Mouse (Mus musculus): ENCODE measurements around the gene Scaf11. TPM values are rescaled to one million over a fixed set of nuclear protein-coding genes. Genes with fewer than 3 reads are reported as not detected.

Scaf11 gene
- total RNA-seq, 2 experiments from 2014 or later: 52.5 to 53.6 TPM

DNA sequence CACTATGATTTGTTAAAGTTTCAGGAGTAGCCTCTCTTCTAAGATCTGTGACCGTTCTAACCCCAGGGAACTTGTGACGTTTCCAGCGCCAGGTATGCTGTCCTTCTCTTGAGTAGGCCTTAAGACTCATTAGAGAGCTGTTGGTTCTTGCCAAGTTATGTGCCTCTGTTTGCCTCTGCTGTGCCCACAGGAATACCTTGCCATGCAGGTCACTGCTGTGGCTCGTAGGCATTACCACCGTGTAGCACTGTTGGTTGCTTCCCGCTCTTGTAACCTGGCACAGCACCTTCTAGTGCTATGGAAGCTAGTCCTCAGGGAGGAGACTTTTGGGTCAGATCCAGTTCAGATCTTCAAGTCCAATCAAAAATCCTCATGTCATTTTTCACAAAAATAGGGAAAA is 65.6 kb downstream of the Scaf11 start:
- DNase-seq: no peak

DNA sequence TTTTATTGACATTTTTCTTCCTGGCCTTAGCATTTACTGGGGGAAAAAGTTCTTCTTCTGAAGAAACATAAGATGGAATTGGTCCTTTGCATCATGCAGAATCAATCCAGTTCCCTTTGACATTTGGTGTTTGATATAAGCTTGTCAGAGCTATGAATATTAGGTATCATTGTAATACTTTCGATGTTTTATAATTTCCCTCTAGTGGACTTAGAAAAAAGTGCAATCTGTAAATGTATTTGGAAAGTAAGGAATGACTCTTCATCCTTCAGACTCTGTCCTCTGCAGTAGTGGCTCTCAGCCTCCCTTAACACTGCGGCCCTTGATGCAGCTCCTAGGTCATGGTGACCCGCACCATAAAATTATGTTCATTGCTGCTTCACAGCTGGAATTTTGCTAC is 67.8 kb downstream of the Scaf11 start:
- no peak for DNase-seq

DNA sequence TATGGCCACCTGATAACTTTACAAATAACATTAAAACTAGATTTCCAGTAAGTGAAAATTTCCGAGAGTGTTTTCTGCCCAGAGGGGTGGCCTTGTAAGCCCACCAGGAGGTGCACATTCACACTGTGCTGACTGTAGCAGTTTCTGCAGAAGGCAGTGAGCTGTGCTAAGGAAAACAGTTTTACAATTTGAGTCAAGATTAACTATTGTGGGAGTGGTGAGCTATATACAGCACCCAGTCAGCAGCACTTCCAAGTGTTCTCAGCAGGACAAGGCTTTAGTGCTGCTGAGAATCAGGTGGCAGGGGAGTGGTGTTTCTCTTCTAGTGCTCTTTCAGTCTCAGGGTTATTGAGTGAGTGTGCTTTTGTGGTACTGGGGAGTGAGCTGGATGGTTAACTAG is 72.1 kb downstream of the Scaf11 start:
- DNase-seq: no peak

DNA sequence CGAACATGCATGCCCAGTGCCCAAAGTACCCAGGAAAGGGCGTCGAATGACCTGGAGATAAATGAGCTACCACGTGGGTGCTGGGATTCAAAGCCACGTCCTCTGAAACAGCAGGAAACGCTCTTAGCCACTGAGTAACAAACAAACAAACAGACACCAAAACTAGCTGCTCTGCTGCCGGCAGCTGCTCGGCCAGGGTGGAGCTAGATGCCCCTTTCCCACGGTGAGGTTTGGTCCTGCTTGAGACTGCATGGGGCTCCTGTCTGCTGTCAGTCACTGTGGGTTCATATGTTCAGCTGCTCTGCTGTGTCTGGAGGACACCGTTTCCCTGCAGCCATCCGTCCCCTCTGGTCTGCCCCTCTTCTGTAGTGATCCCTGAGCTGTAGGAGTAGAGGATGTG is 78.4 kb downstream of the Scaf11 start:
- DNase-seq: no peak

DNA sequence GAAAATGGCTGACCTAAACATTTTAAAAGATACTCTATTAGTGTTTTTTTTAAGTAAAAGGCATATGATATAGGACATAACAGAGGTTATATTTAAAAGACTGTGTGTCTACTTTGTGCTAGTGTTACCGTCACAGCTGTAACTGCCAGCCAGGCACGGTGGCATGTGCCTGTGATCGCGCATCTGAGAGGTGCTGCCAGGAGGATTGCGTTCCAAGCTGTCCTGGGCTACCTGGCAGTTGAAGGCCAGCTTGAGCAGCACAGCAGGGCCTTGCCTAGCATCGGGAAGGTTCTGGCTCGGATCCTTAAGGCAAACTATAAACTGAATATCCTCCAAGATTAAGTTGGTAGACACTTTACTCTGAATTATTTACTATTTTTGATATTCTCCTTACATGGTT is 82.9 kb downstream of the Scaf11 start:
- no peak for DNase-seq

DNA sequence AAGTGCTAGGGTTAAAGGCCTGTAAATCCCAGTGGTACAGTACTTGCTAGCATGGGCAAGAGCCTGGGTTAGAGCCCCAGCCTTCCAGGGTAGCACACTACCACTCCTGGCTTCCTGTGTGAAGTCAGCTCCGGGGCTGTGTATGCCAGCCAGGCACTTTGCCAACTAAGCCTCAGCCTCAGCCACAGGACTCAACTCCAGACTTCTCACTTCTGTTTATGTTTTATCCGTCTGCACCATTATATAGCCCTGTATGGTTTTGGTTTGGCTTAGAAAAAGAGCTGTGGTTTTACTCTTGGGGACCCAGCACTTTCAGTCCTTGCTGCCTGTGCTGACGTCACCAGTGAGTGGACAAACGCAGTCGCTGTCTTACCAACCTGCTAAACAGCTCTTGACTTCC is 83.4 kb downstream of the Scaf11 start:
- no peak for DNase-seq

DNA sequence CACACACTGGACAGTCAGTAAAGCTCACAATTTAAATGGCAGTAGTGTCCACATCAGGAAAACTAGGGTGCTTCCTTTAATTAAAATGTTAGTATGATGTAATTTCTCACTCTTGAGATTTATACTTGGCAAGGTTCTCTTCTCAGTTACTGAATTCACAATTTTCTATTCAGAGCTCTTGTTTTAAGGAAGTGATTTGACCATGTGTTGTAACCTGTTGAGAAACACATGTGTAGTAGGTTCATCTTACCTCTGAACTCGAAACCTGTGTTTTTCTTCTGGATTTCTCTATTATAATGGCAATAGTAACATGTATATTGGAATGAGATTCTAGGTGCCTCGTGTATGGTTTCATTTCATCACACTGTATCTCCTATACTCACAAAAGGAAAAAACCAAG is 84.4 kb downstream of the Scaf11 start:
- DNase-seq: no peak

DNA sequence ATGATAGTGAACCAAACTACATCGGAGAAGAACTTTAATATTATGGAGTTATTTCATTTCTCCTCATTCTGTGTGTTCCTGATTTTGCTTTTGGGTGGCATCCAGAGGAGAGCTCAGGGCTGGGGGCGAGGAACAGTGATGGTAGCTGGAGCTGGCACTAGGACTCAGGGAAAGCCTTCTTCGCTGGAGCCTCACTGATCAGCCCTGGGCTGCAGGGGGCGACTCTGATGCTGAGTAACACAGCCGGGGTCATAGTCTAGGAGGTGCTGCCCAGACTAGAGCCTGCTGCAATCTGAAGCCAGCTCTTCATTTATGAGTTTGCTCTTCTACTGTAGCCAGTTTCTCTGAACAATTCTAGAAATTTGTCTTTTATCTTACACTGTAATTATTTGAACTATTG is 87.5 kb downstream of the Scaf11 start:
- no peak for DNase-seq

DNA sequence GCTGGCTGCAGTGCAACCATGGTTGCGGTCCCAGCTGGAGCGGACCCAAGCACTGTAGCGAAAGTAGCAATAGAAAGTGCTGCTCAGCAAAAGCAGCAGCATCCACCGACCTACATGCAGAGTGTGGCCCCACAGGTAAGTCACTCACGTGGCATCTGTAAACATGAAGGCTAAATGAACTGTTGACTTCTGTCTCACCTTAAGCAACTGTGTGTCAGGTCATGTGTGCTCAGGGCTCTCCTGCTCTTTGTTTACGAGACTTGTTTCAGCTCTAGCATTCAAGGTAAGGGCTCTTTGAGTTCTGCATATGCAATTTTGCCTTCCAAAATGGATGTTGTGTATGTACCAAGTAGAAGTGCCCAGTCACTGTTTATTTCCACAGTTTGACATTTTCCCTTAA is 88.0 kb downstream of the Scaf11 start:
- DNase-seq: no peak

DNA sequence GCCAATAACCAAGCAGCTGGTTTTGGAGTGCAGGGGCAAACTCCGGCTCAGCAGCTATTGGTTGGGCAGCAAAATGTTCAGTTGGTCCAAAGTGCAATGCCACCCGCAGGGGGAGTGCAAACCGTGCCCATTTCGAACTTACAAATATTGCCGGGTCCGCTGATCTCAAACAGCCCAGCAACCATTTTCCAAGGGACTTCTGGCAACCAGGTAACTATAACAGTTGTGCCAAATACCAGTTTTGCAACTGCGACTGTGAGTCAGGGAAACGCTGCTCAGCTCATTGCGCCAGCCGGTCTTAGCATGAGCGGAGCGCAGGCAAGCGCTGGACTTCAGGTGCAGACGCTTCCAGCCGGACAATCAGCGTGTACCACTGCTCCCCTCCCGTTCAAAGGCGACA is 89.3 kb downstream of the Scaf11 start:
- DNase-seq: no peak

DNA sequence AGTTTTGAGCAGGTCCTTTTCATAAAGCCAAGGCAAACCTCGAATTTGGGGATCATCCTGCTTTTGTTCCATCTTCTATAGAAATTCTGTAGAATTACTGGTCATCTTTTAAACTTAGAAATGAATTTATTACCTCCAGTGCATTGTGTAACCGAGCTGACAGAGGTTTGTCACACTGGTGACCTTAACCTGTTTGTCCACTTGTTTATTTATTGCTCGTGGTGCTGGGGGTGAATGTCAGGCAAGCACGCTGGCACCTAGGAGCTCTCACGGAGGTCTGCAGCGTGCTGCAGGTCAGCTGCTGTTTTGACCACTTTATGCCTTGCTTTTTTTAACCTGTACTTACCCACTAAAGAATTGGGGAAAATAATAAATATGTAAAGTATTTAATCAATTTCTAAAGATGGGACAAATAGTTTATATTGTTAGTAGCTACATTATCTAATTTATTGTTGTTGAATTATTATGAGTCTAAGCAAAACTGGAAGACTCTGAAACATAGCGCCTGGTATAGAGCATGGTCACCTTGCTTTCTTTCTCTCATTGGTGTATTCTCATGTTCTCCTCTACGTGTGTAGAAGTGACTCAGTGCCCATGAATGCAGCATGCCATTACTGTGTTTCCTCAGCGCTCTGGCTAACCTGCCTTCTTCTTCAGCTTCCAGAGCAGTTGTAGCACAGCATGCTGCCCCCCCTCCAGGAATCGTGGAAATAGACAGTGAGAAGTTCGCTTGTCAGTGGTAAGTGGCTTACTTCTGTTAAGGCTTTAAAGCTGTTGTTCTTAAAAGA is 94.3 kb downstream of the Scaf11 start:
- DNase-seq: no peak

DNA sequence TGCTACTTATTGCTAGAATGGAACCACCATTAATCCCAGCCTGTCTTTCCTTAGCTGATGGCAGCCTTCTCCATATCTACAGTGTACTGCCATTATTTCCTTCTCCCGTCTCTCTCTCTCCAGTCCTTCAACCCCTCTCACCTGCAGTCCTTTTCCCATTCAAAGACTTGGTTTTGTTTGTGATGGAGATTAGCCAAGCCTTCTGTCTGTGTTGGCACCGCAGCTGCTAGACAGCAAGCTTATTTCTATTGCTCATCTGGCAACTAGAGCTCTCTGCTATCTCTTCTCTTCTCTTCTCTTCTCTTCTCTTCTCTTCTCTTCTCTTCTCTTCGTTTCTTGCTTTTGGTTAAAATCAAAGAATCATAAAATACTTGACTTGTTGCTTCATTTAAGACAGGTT is 95.3 kb downstream of the Scaf11 start:
- DNase-seq: no peak

Small RNAs within 50 kb of the gene (microRNA-seq; reads per million reads assigned to microRNA genes)
- gene Gm25397: 0 reads per million in 2 experiments

Other genes with a start within 250 kb of the Scaf11 start
- 10 to 100 TPM; 34.6 to 38.5 TPM for gene Arid2, start 173.3 kb downstream of the Scaf11 start, total RNA-seq (2021)
- 10 to 100 TPM; 78.3 to 79.3 TPM for gene Slc38a1, start 182.1 kb upstream of the Scaf11 start, total RNA-seq (2021)
- 10 to 100 TPM; 80.4 to 90.3 TPM for gene Slc38a2, start 238.9 kb upstream of the Scaf11 start, total RNA-seq (2021)